Mouse (Mus musculus): ENCODE data around the gene Isl2. TPM values are rescaled to one million over a fixed set of nuclear protein-coding genes. Genes with fewer than 3 reads are reported as not detected.

The Isl2 gene
- polyA plus RNA-seq, 1 experiment from 2014 or later, result 0.27 TPM

DNA sequence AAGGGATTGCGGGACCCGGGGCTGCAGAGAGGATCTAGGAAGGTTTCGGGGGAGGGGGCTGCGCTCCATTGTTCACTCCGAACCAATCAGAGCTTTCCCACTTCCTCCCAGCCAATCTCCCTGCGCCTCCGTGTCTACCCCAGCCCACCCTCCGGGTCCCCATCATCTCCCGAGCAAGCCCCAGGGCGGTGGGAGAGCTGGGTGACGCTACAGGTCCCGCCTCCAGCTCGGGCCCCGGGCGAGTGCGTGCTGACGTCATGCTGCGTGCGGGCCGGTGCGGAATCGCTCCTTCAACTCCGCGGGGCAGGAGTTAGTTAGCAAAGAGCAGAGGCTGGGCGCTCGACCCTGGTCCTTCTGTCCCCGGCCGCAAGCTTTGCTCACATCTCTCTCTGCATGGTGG lies 2.4 kb downstream of the Isl2 start:
- H3K36me3 ChIP-seq, result no peaks in the 10 kb centered on the region
- H3K4me1 ChIP-seq, result peaks cover 52% of the 10 kb centered on the region
- peak overlapping the region; percentile 44 for H3K4me3 ChIP-seq
- ATAC-seq (ENCODE audit: borderline replicate concordance, extremely low read depth, low FRiP score, low TSS enrichment), result peak; percentile 70; the same call in 1 of the 2 replicates
- no peak overlapping the region for H3K27ac ChIP-seq
- peaks cover 93% of the 10 kb centered on the region for H3K27me3 ChIP-seq
- no peaks in the 10 kb centered on the region for H3K9me3 ChIP-seq
- H3K9ac ChIP-seq, result no peak overlapping the region
- H3K4me2 ChIP-seq, result peak overlapping the region; percentile 70
- 0% methylated on average over 28 of the region's 28 CpGs for WGBS

DNA sequence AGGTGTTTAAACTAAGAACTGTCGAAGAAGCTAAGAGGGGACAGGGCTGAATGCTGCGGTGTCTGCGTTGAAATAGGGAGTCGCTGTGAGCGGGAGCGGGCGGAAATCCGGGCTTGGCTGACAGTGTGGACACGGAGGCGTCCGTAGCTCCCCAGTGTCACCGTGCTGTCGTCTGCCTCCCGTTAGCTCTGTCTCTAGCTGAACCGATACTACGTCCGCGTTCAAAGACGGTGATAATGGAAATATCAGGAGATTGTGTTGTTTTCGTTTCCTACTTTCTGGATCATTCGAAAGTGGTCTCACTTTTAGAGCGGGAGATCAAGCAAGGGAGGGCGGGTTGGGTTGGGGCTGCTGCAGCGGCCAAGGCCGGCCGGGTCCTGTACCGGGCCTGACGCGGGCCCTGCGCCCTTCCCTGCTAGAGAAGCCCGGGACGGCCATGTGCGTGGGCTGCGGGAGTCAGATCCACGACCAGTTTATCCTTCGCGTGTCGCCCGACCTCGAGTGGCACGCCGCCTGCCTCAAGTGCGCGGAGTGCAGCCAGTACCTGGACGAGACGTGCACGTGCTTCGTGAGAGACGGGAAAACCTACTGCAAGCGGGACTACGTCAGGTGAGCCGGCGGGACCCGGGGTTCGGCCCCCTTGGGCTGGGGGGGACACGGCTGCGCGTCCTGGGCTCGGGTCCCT lies 3.4 kb downstream of the Isl2 start:
- H3K4me1 ChIP-seq, result peaks cover 61% of the 10 kb centered on the region
- no peak overlapping the region for H3K9ac ChIP-seq
- H3K27ac ChIP-seq, result no peak overlapping the region
- H3K36me3 ChIP-seq, result no peaks in the 10 kb centered on the region
- no peaks in the 10 kb centered on the region for H3K9me3 ChIP-seq
- ATAC-seq (ENCODE audit: borderline replicate concordance, extremely low read depth, low FRiP score, low TSS enrichment), result no peak
- peaks cover 96% of the 10 kb centered on the region for H3K27me3 ChIP-seq
- WGBS, result 1% methylated on average over 57 of the region's 59 CpGs
- peak overlapping the region; percentile 44 for H3K4me3 ChIP-seq
- H3K4me2 ChIP-seq, result peak overlapping the region; percentile 70

DNA sequence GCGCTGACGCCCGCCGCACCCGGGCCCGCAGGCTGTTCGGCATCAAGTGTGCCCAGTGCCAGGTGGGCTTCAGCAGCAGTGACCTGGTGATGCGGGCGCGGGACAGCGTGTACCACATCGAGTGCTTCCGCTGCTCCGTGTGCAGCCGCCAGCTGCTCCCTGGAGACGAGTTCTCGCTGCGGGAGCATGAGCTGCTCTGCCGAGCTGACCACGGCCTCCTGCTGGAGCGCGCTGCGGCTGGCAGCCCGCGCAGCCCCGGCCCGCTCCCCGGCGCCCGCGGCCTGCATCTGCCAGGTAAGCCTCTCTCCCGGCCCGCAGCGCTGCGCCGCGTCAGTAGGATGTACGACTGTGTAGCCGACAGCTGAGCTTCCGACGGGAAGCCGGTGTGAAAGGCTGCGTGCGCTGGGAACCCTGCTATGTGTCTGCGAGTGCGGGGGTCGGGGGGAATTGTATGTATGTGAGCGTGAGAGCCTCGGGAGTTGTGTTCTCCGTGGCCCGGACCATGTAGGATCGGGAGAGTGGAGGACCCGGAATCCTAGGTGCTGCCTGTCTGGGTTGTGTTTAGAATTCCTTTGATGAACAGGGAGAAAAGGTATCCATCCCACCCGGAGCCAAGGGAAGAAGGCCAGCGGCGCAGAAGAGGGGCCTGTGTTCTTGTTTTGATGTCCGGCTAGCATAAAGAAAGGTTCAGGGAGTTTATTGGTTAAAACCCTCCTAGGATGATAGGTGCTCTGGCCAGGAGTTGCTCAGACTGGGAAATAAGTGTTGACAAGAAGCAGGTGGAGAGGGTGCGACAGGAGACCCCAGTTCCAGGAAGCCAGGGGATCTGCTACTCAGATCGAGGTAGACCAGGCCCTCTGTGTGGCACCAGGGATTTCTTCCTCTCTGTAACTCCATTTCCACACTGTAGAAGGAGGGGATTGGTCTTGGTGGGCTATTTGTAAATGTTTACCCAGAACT lies 4.2 kb downstream of the Isl2 start:
- no peaks in the 10 kb centered on the region for H3K36me3 ChIP-seq
- no peak for ATAC-seq (ENCODE audit: borderline replicate concordance, extremely low read depth, low FRiP score, low TSS enrichment)
- H3K9me3 ChIP-seq, result no peaks in the 10 kb centered on the region
- 3% methylated on average over 59 of the region's 59 CpGs for WGBS
- H3K4me3 ChIP-seq, result peak overlapping the region; percentile 44
- H3K27ac ChIP-seq, result no peak overlapping the region
- H3K4me1 ChIP-seq, result peaks cover 62% of the 10 kb centered on the region
- H3K9ac ChIP-seq, result no peak overlapping the region
- peak overlapping the region; percentile 70 for H3K4me2 ChIP-seq
- peaks cover 96% of the 10 kb centered on the region for H3K27me3 ChIP-seq

DNA sequence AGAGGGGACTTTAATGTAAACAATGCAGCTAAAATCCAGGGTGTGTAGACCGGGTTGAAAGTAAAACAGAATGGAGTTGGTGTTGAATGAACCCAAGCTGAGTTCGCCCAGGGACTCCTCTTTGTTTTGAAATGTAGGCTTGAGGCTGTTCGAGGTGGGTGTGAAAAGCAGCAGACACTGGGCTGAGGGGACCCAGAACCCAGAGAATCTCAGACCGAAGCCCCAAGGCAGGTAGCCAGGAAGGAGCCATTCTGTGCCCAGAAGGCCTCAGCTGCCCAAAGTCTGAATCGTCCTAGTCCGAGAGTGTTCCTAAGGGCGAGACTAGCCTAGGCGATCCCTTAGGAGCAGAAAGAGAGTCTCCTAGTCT lies 4.8 kb downstream of the Isl2 start:
- Histone ChIP-seq H3K4me1 (peaks cover 62% of the 10 kb centered on the region), H3K4me3 (no peak overlapping the region), H3K36me3 (no peaks in the 10 kb centered on the region), H3K4me2 (no peak overlapping the region), H3K9ac (no peak overlapping the region), H3K27me3 (peaks cover 97% of the 10 kb centered on the region), H3K27ac (no peak overlapping the region), H3K9me3 (no peaks in the 10 kb centered on the region)
- 37% methylated on average over 8 of the region's 8 CpGs for WGBS
- ATAC-seq (ENCODE audit: borderline replicate concordance, extremely low read depth, low FRiP score, low TSS enrichment), result no peak

DNA sequence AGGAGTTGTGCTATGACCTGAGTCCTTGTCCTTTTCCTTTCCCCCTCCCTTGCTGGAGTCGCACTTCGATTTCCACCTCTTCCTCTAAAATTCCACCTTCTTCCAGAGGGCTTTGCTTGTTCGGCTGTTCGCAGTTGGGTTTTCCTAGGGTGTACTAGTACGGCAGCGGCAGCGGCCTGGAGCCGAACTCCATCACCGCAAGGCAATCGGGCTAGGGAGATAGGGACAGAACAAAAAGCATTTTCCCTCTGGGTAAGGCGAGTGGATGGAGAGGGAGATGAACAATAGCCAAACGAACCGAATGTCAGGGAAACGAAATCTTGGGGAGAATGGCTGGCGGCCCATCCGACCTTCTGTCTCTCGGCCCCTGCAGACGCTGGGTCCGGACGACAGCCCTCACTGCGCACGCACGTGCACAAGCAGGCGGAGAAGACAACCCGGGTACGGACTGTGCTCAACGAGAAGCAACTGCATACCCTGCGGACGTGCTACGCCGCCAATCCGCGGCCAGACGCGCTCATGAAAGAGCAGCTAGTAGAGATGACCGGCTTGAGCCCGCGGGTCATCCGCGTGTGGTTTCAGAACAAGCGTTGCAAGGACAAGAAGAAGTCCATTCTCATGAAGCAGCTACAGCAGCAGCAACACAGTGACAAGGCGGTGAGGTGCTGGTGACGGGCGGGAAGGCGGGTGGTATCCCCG lies 5.4 kb downstream of the Isl2 start:
- Histone ChIP-seq H3K4me3 (peak overlapping the region; percentile 18), H3K27me3 (peaks cover 97% of the 10 kb centered on the region), H3K9ac (no peak overlapping the region), H3K27ac (no peak overlapping the region), H3K4me2 (peak overlapping the region; percentile 42), H3K4me1 (peaks cover 59% of the 10 kb centered on the region), H3K36me3 (no peaks in the 10 kb centered on the region), H3K9me3 (no peaks in the 10 kb centered on the region)
- 3% methylated on average over 46 of the region's 46 CpGs for WGBS
- ATAC-seq (ENCODE audit: borderline replicate concordance, extremely low read depth, low FRiP score, low TSS enrichment), result no peak

DNA sequence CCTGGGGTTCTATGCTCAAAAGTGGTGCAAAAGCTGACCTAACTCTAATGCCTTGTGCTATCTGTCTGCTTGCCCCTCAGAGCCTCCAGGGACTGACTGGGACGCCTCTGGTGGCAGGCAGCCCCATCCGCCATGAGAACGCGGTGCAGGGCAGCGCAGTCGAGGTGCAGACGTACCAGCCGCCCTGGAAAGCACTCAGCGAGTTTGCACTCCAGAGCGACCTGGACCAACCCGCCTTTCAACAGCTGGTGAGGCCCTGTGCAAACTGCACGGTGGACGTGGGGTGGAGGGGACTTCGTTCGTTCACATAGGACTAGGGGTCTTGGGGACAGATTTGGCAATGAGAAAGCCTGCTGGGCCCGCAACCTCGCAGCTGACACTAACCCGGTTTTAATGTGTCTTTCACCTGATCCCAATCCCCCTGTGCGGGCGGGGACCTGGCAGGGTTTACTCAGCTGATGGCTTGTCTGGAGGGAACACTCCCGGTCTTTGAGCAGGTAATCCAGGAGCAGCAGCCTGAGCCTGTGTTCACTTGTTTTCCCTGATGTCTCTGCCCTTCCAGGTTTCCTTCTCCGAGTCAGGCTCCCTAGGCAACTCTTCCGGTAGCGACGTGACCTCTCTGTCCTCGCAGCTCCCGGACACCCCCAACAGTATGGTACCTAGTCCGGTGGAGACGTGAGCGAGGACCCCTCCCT lies 6.5 kb downstream of the Isl2 start:
- Histone ChIP-seq H3K9me3 (no peaks in the 10 kb centered on the region), H3K4me1 (peaks cover 64% of the 10 kb centered on the region), H3K9ac (no peak overlapping the region), H3K27ac (no peak overlapping the region), H3K4me2 (peak overlapping the region; percentile 42), H3K4me3 (peak overlapping the region; percentile 16), H3K36me3 (no peaks in the 10 kb centered on the region), H3K27me3 (peaks cover 98% of the 10 kb centered on the region)
- 4% methylated on average over 30 of the region's 30 CpGs for WGBS
- no peak for ATAC-seq (ENCODE audit: borderline replicate concordance, extremely low read depth, low FRiP score, low TSS enrichment)

GRCm38 (mm10) chr9:55545556-55546175 lies 7.2 kb downstream of the Isl2 start:
- H3K9me3 ChIP-seq, result no peaks in the 10 kb centered on the region
- no peak for ATAC-seq (ENCODE audit: borderline replicate concordance, extremely low read depth, low FRiP score, low TSS enrichment)
- 7% methylated on average over 41 of the region's 41 CpGs for WGBS
- peaks cover 60% of the 10 kb centered on the region for H3K4me1 ChIP-seq
- H3K27me3 ChIP-seq, result peaks cover 93% of the 10 kb centered on the region
- H3K27ac ChIP-seq, result no peak overlapping the region
- no peak overlapping the region for H3K9ac ChIP-seq
- H3K4me3 ChIP-seq, result peak overlapping the region; percentile 28
- peak overlapping the region; percentile 53 for H3K4me2 ChIP-seq
- no peaks in the 10 kb centered on the region for H3K36me3 ChIP-seq

GRCm38 (mm10) chr9:55546176-55547010 lies 7.9 kb downstream of the Isl2 start:
- no peaks in the 10 kb centered on the region for H3K36me3 ChIP-seq
- no peak overlapping the region for H3K27ac ChIP-seq
- no peaks in the 10 kb centered on the region for H3K9me3 ChIP-seq
- peaks cover 86% of the 10 kb centered on the region for H3K27me3 ChIP-seq
- peaks cover 52% of the 10 kb centered on the region for H3K4me1 ChIP-seq
- H3K9ac ChIP-seq, result no peak overlapping the region
- peak overlapping the region; percentile 53 for H3K4me2 ChIP-seq
- peak overlapping the region; percentile 28 for H3K4me3 ChIP-seq
- WGBS, result 3% methylated on average over 62 of the region's 63 CpGs
- ATAC-seq (ENCODE audit: borderline replicate concordance, extremely low read depth, low FRiP score, low TSS enrichment), result peak; percentile 50

DNA sequence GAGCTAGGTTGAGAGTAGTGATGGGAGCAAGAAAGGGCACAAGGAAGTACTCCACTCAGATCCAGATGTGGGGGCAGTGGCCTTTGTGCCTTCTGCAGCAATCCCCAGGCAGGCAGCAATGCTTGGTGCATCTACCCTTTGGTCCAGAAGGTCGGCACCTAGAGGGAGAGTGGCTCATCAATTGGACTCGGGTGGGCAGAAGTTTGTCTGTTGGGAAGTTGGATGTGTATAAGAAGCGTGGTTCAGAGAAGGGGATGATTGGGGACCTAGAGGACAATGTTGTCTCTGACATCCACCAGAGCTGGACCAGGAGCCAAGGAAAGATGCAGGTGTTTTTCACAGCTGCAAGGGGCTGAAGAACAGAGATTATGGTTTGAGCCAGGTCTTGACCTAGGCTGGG lies 10.4 kb downstream of the Isl2 start:
- WGBS, result 27% methylated on average over 3 of the region's 3 CpGs
- no peak for ATAC-seq (ENCODE audit: borderline replicate concordance, extremely low read depth, low FRiP score, low TSS enrichment)
- peaks cover 34% of the 10 kb centered on the region for H3K4me1 ChIP-seq
- no peak overlapping the region for H3K4me2 ChIP-seq
- no peaks in the 10 kb centered on the region for H3K36me3 ChIP-seq
- H3K27ac ChIP-seq, result no peak overlapping the region
- H3K27me3 ChIP-seq, result peaks cover 63% of the 10 kb centered on the region
- no peaks in the 10 kb centered on the region for H3K9me3 ChIP-seq
- no peak overlapping the region for H3K4me3 ChIP-seq
- H3K9ac ChIP-seq, result no peak overlapping the region

DNA sequence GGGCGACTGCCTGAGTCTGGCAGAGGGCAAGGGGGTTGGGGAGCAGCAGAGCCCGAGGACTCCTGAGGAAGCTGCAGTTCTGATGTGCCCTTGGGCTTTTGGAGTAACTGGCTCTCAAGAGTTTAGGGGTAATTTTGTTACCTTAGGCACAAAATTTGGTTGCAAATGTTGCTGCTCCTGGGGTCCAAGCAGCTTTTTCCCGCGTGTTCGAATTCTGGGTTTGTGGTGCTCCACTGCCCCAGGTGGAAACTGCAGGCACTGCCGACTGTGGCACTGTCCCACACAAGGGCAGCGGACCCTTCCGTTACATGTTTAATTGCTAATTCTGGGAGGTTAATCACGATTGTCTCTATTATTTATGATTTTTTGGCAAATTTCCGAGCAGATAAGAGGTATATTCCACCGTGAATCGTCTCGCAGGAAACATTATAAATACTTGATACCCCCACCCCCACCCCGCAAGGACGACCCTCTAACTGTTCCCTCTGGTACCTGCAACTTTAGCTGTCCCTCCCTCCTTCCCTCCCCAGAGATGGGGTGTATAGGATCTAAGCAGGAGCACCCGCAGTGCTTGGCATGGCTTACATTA lies 10.9 kb downstream of the Isl2 start:
- WGBS, result 12% methylated on average over 16 of the region's 16 CpGs
- no peak for ATAC-seq (ENCODE audit: borderline replicate concordance, extremely low read depth, low FRiP score, low TSS enrichment)

More for the DNA sequence above, 10.9 kb downstream of the Isl2 start:
- Histone ChIP-seq H3K4me1 (peaks cover 28% of the 10 kb centered on the region), H3K36me3 (no peaks in the 10 kb centered on the region), H3K9me3 (no peaks in the 10 kb centered on the region), H3K4me2 (0 out of 2 replicates have a peak overlapping the region, but pooled peaks have one; percentile 7), H3K9ac (no peak overlapping the region), H3K4me3 (no peak overlapping the region), H3K27ac (no peak overlapping the region), H3K27me3 (peaks cover 58% of the 10 kb centered on the region)
